ENCODE assay signal across 1 mouse cellular context in the genomic region with DNA sequence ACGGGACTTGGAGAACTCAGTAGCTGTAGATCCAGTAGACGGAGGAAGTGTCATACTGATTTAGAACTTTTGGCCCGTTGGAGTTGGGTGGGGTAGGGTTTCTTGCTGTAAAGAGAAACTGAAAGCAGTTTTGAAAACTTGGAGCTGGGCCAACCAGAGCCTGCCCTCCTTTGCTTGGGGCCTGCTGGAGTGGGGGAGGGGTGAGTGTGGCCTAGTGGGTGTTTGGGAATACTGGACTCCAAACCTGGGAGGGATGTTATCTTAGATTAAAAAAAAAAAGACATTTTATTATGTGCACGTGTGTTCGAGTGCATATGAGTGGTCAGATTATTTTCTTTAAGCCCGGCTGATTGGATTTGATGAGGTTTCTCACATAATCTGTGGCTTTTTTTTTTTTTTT.
A peak's percentile ranks its signal among the peaks of the same experiment; 100 is the strongest.
TF ChIP-seq lines count a peak whose summit lies in the region.

No protein-coding gene starts in this region.

TF ChIP-seq in CH12.LX, 34 proteins besides CTCF, POLR2A, EP300 and RAD21 (continued from another document):
- TF ChIP-seq MXI1 (IDR thresholded peaks at IDR 0.05; ENCODE audit: low read depth, low read length) (peak; percentile 75), ETS1 (conservative IDR thresholded peaks at IDR 0.05; ENCODE audit: low read depth, low read length) (peak; percentile 80), TCF12 (IDR thresholded peaks at IDR 0.05; ENCODE audit: low read depth, low read length) (peak; percentile 20; the same call in 1 of the 2 replicates), CHD2 (IDR thresholded peaks at IDR 0.05; ENCODE audit: low read length) (peak; percentile 83), SIN3A (IDR thresholded peaks at IDR 0.05; ENCODE audit: low read length) (peak; percentile 55; the same call in 1 of the 2 replicates), MEF2A (IDR thresholded peaks at IDR 0.05; ENCODE audit: borderline replicate concordance, low read depth, low read length) (no peak), MAZ (IDR thresholded peaks at IDR 0.05; ENCODE audit: low read depth, low read length) (peak; percentile 58; the same call in 1 of the 2 replicates), ZNF384 (IDR thresholded peaks at IDR 0.05; ENCODE audit: low read depth, low read length) (peak; percentile 89), USF1 (IDR thresholded peaks at IDR 0.05; ENCODE audit: low read depth, low read length) (no peak), NELFE (IDR thresholded peaks at IDR 0.05; ENCODE audit: low read depth, low read length) (0 out of 2 replicates have a peak, but pooled peaks have one; percentile 20), JUND (conservative IDR thresholded peaks at IDR 0.05; ENCODE audit: low read depth, low read length) (no peak), ZKSCAN1 (IDR thresholded peaks at IDR 0.05; ENCODE audit: borderline replicate concordance, low read depth, low read length) (no peak), GABPA (IDR thresholded peaks at IDR 0.05; ENCODE audit: insufficient replicate concordance, low read depth, low read length) (no peak)
